Mouse (Mus musculus) megakaryocyte, adult 5-6 weeks (primary cell): Measurements from ENCODE around the gene Ttc24. TPM values are rescaled to one million over a fixed set of nuclear protein-coding genes. Genes with fewer than 3 reads are reported as not detected.

Experiments
- ATAC-seq: 2 replicates; pipeline ENCODE4 v1.8.0; 2016; ENCODE audit warnings: mild to moderate bottlenecking, inconsistent platforms; ENCODE audit not compliant: poor library complexity, severe bottlenecking
- total RNA-seq, 2 experiments: library from RNA; stranded (forward) in 1 of 2; stranded (reverse) in 1 of 2; fragments of 153-499, 151-499 nt in 1 of 2; fragments of 221-1000, 200-1000 nt in 1 of 2; gene quantifications; 2 replicates each; pipeline versions ENCODE4 v1.2.3 to v1.2.4; 2015 to 2017

Gene Ttc24
- total RNA-seq, 2 experiments from 2014 or later: not detected

GRCm38 (mm10) chr3:88081345-88082223 lies 3.5 kb upstream of the Ttc24 start, which contains the start of gene Iqgap3:
Iqgap3 (plus strand) TSS chr3:88081971.
- peak; percentile 99 for ATAC-seq

GRCm38 (mm10) chr3:88077441-88077840 lies 663 bp downstream of the Ttc24 start:
- peak; percentile 67 for ATAC-seq

- no peak for ATAC-seq
Measured at GRCm38 (mm10) chr3:88074766-88075165, 3.3 kb downstream of the Ttc24 start.

GRCm38 (mm10) chr3:88074351-88074750 lies 3.8 kb downstream of the Ttc24 start:
- no peak for ATAC-seq

GRCm38 (mm10) chr3:88073631-88074030 lies 4.5 kb downstream of the Ttc24 start:
- ATAC-seq: no peak

GRCm38 (mm10) chr3:88071783-88072182 lies 6.3 kb downstream of the Ttc24 start:
- peak; percentile 94 for ATAC-seq

- no peak for ATAC-seq
Measured at GRCm38 (mm10) chr3:88068386-88068785, 9.7 kb downstream of the Ttc24 start.

GRCm38 (mm10) chr3:88057902-88058696 lies 20.0 kb downstream of the Ttc24 start, which contains the start of gene Naxe:
Naxe (minus strand) TSS chr3:88058495.
- ATAC-seq: peak; percentile 95

GRCm38 (mm10) chr3:88057030-88057429 lies 21.1 kb downstream of the Ttc24 start:
- no peak for ATAC-seq

GRCm38 (mm10) chr3:88049532-88049931 lies 28.6 kb downstream of the Ttc24 start:
- ATAC-seq: no peak

GRCm38 (mm10) chr3:88042661-88043421 lies 35.3 kb downstream of the Ttc24 start, which contains the start of gene Gpatch4:
Gpatch4 (plus strand) TSS chr3:88043108.
- peak; percentile 100 for ATAC-seq

- peak; percentile 60; the same call in 1 of the 2 replicates for ATAC-seq
Measured at GRCm38 (mm10) chr3:88035561-88036293, 42.4 kb downstream of the Ttc24 start.

- no peak for ATAC-seq
Measured at GRCm38 (mm10) chr3:88033506-88033905, 44.6 kb downstream of the Ttc24 start.

- no peak for ATAC-seq
Measured at GRCm38 (mm10) chr3:88030608-88031395, 47.3 kb downstream of the Ttc24 start.

- ATAC-seq: no peak
Measured at GRCm38 (mm10) chr3:88027434-88028186, 50.5 kb downstream of the Ttc24 start, which contains the start of gene Hapln2. Hapln2 (minus strand) TSS chr3:88027583.

- ATAC-seq: no peak
Measured at GRCm38 (mm10) chr3:88026823-88027222, 51.3 kb downstream of the Ttc24 start.

- ATAC-seq: peak; percentile 63; the same call in 1 of the 2 replicates
Measured at GRCm38 (mm10) chr3:88023192-88024074, 54.7 kb downstream of the Ttc24 start.
